Mouse (Mus musculus) adrenal gland, adult 10 weeks (tissue): Measurements from ENCODE around the gene Zfp954. TPM values are rescaled to one million over a fixed set of nuclear protein-coding genes. Genes with fewer than 3 reads are reported as not detected.

Experiments used
- polyA plus RNA-seq: library from polyadenylated mRNA; stranded (reverse); fragments of 350-450 nt; fragmentation: Illumina TruSeq; extraction: RNeasy Lipid Tissue Mini Kit (QIAGEN cat#74804); gene quantifications from one replicate; pipeline ENCODE4 v1.2.3, GENCODE M21; 2014; ENCODE audit warnings: low read depth, low replicate concordance

The Zfp954 gene
- polyA plus RNA-seq, result 7.8 TPM

DNA sequence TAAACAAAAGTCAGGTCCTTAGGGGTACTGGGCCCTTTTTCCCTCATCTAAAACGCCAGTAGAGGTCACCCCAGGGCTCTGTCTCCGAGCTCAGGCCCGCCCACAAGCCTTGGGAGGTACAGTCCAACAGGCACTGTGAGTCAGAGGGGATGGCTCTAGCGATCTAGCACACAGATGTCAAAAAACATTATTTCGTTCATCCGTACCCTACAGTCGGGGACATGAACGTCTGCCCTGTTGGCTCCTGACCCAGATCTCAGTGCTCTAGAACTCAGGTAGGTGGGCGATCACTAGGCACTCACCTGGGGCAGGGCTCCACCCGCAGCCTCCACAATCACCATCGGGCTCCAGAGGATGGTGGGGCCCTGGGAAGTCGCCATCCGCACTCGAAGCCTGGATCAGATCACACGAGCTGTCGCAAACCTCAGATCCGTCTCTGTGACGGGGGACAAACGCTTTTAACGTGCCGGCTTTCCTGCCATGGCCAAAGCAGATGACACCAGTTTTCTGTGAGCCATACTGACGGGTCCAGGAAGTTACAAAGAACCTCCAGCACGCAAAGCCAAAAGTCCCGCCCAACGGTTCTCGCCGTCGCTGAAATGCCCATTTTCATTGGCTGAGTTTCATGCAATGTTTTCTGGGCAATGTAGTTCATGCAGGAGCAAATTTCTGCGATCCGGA is at the start of gene Zfp954:
TSS of gene Zfp954 (minus strand) at position 568 of the 681 bp plus-strand sequence.

DNA sequence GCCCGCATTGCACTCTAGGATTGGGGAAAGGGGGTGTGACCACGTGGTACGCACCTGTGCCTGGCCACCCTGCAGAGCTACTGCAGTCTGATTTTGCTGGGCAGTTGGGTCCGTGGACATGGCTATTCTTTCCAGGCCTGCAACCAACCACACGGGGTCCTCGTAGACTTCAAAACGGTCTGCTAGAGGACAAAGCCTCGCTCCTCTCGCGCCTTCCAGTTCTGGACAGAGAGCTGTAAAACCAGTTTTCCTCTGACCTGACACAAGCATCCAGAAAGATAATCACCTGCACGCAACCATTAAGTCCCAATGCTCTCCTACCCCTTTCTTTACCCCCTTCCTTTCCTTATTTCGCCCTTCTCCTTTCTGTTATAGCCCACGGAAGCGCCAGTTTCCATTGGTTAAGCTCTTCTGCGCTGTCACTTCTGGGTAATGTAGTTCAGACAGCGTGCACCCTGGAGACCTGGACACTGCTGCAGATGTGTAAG is 15.1 kb upstream of the Zfp954 start, which contains the start of gene Zfp773:
TSS of gene Zfp773 (minus strand) at position 377 of the 488 bp plus-strand sequence.

Other genes starting within 250 kb of the Zfp954 start
- gene Aurkc, start 126.2 kb downstream of the Zfp954 start, polyA plus RNA-seq, result not detected
- gene Zfp773, start 15.3 kb upstream of the Zfp954 start, polyA plus RNA-seq, result 1.5 TPM
- 4.3 TPM for gene Zfp418, start 49.8 kb upstream of the Zfp954 start, polyA plus RNA-seq
- gene Zfp772, start 88.5 kb upstream of the Zfp954 start, polyA plus RNA-seq, result 11.1 TPM
- 7.3 TPM for gene Vmn2r29, start 125.8 kb upstream of the Zfp954 start, polyA plus RNA-seq
- 7.7 TPM for gene Gm45844, start 156.8 kb upstream of the Zfp954 start, polyA plus RNA-seq
- 171 TPM for gene Clcn4, start 179.4 kb upstream of the Zfp954 start, polyA plus RNA-seq
- 1.5 TPM for gene Vmn2r30, start 216.1 kb upstream of the Zfp954 start, polyA plus RNA-seq